In the genomic region with DNA sequence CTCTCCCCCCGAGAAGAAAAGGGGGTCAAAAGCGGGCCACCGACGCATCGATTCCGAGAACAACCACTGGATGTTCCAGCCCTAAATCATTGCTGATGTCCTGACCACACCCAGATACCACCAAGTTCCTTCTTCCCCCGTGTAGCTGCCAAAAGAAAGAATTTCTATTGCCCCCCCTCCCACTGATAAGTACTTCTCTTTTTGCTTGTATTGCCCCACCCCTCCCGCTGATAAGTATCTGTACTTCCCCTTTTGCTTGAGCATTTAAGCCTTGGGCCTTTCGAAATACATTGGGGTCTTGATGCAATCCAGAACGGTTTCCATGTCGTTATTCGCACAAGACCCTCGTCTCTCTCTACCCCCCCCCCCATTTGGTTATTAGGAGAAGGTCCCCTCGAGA, we compare ENCODE assay signal across 36 mouse cellular contexts. TPM values are rescaled to one million over a fixed set of nuclear protein-coding genes. Genes with fewer than 3 reads are reported as not detected.
"Had no signal": no experiment of that assay in that cellular context is flagged by ENCODE, and none has a peak within 500 bp of the region (broad histone marks: within the 10 kb centered on the region; RNA-seq: fewer than 3 reads in every experiment).

No protein-coding gene starts in this region.

RNA-seq across cellular contexts. Expression of a gene that starts 15.5 kb away (rescaled TPM):
- total RNA-seq: left cerebral cortex, postnatal 36 days; left cerebral cortex, postnatal 4 days; megakaryocyte progenitor cell, adult 5-6 weeks; megakaryocyte, adult 5-6 weeks; megakaryocyte-erythroid progenitor cell, adult 5-6 weeks; midbrain, postnatal 0 days; monocyte, adult 5-6 weeks had no signal
- polyA plus RNA-seq: limb, embryonic 10.5 days; limb, embryonic 11.5 days; limb, embryonic 12.5 days; macrophage; midbrain, embryonic 10.5 days; midbrain, embryonic 11.5 days; midbrain, embryonic 12.5 days; midbrain, embryonic 13.5 days; midbrain, embryonic 14.5 days; midbrain, embryonic 15.5 days; midbrain, embryonic 16.5 days; myocyte; neural tube, embryonic 11.5 days had no signal

RNA-seq across cellular contexts. Expression of a gene that starts 32.4 kb away (rescaled TPM):
- total RNA-seq: megakaryocyte-erythroid progenitor cell, adult 5-6 weeks had no signal
- polyA plus RNA-seq: macrophage; midbrain, embryonic 11.5 days; myocyte had no signal

RNA-seq across cellular contexts. Expression of a gene that starts 39.2 kb away (rescaled TPM):
- total RNA-seq: left cerebral cortex, postnatal 14 days; left cerebral cortex, postnatal 25 days; left cerebral cortex, postnatal 4 days; megakaryocyte progenitor cell, adult 5-6 weeks; megakaryocyte, adult 5-6 weeks; megakaryocyte-erythroid progenitor cell, adult 5-6 weeks; monocyte, adult 5-6 weeks had no signal
- polyA plus RNA-seq: limb, embryonic 11.5 days; limb, embryonic 12.5 days; limb, embryonic 14.5 days; limb, embryonic 15.5 days; liver, adult 2 months; liver, embryonic 13.5 days; liver, embryonic 14.5 days; liver, postnatal 0 days; lung, adult 2 months; lung, postnatal 0 days; macrophage; midbrain, embryonic 11.5 days; neural tube, embryonic 11.5 days had no signal

RNA-seq across cellular contexts. Expression of a gene that starts 48.8 kb away (rescaled TPM):
- total RNA-seq: liver, adult 2 months; megakaryocyte progenitor cell, adult 5-6 weeks; megakaryocyte, adult 5-6 weeks; megakaryocyte-erythroid progenitor cell, adult 5-6 weeks; monocyte, adult 5-6 weeks had no signal
- polyA plus RNA-seq: limb, embryonic 10.5 days; limb, embryonic 11.5 days; limb, embryonic 12.5 days; limb, embryonic 13.5 days; limb, embryonic 14.5 days; limb, embryonic 15.5 days; liver, adult 2 months; liver, embryonic 11.5 days; liver, embryonic 12.5 days; liver, embryonic 13.5 days; liver, embryonic 14.5 days; liver, embryonic 15.5 days; liver, embryonic 16.5 days; liver, postnatal 0 days; macrophage; midbrain, embryonic 10.5 days; midbrain, embryonic 11.5 days; midbrain, embryonic 12.5 days; midbrain, embryonic 13.5 days; myocyte; neural tube, embryonic 11.5 days; neural tube, embryonic 12.5 days had no signal
